Mouse (Mus musculus) limb, embryonic 14.5 days (tissue): ENCODE measurements around the gene Slc38a9. TPM values are rescaled to one million over a fixed set of nuclear protein-coding genes. Genes with fewer than 3 reads are reported as not detected.

Experiments used
- ATAC-seq: fragments of 200-750 bp; cut with Nextera tagmentation; 2 replicates; pipeline ENCODE4 v1.8.0; 2017; ENCODE audit warnings: low read depth, moderate number of reproducible peaks, moderate TSS enrichment; ENCODE audit not compliant: low FRiP score
- DNase-seq: peaks from one replicate; pipeline ENCODE4 v3.0.0-alpha.2; 2015; ENCODE audit warnings: low spot score
- H3K27ac ChIP-seq: fragments of 300-500 bp; sonication (generic); replicated peaks from 2 replicates; pipeline ENCODE4 v1.5.1; 2014; ENCODE audit warnings: low read depth, mild to moderate bottlenecking, low read length, moderate library complexity, mixed read lengths
- H3K27me3 ChIP-seq: fragments of 300-500 bp; sonication (generic); 2 replicates; pipeline ENCODE4 v1.6.1; 2014; ENCODE audit warnings: low read length, mixed read lengths; ENCODE audit not compliant: control insufficient read depth, insufficient read depth
- H3K36me3 ChIP-seq: fragments of 300-500 bp; sonication (generic); 2 replicates; pipeline ENCODE4 v1.6.1; 2014; ENCODE audit warnings: mild to moderate bottlenecking, low read length, moderate library complexity, mixed read lengths; ENCODE audit not compliant: control insufficient read depth, insufficient read depth
- H3K4me1 ChIP-seq: fragments of 300-500 bp; sonication (generic); 2 replicates; pipeline ENCODE4 v1.6.1; 2014; ENCODE audit warnings: antibody characterized with exemption, low read length, mixed read lengths; ENCODE audit not compliant: control insufficient read depth, insufficient read depth
- H3K4me2 ChIP-seq: fragments of 300-500 bp; sonication (generic); replicated peaks from 2 replicates; pipeline ENCODE4 v1.6.1; 2014; ENCODE audit warnings: low read depth, mild to moderate bottlenecking, low read length, moderate library complexity; ENCODE audit not compliant: severe bottlenecking
- H3K4me3 ChIP-seq: fragments of 300-500 bp; sonication (generic); replicated peaks from 2 replicates; pipeline ENCODE4 v1.5.1; 2014; ENCODE audit warnings: low read length
- H3K9ac ChIP-seq: fragments of 300-500 bp; sonication (generic); 2 replicates; pipeline ENCODE4 v1.6.1; 2014; ENCODE audit warnings: mild to moderate bottlenecking, low read depth, low read length, moderate library complexity; ENCODE audit not compliant: severe bottlenecking
- H3K9me3 ChIP-seq: fragments of 300-500 bp; sonication (generic); 2 replicates; pipeline ENCODE4 v1.6.1; 2016; ENCODE audit warnings: low read length; ENCODE audit not compliant: control insufficient read depth
- POLR2A ChIP-seq: fragments of 200-500 bp; IDR thresholded peaks from 2 replicates; pipeline ENCODE4 v1.8.0; 2012; ENCODE audit warnings: inconsistent platforms, mild to moderate bottlenecking, moderate library complexity, borderline replicate concordance; ENCODE audit not compliant: insufficient read depth, insufficient read length; ENCODE audit errors: extremely low read depth
- WGBS: fragments of 180-500 bp; shearing (Covaris S2); extraction: QIAGEN DNeasy Blood & Tissue Kit; methylation state at CpG from one replicate; pipeline ENCODE4 v1.1.7; 2014; 5-methylcytosine and 5-hydroxymethylcytosine counted together
- polyA plus RNA-seq, 2 experiments: library from polyadenylated mRNA; depleted of rRNA in 1 of 2; stranded (reverse) in 1 of 2; unstranded in 1 of 2; fragments of >200 nt; fragmentation: Nextera tagmentation in 1 of 2; extraction: Ambion mirVana in 1 of 2; gene quantifications; 2 replicates each; pipeline versions ENCODE4 v1.2.1 to v1.2.3; 2012 to 2014

Slc38a9 gene
- polyA plus RNA-seq, 2 experiments, result 16.3 to 18.5 TPM

- Histone ChIP-seq H3K9me3 (no peaks in the 10 kb centered on the region), H3K4me3 (no peak overlapping the region), H3K36me3 (no peaks in the 10 kb centered on the region), H3K4me2 (peak overlapping the region; percentile 37), H3K27me3 (no peaks in the 10 kb centered on the region), H3K4me1 (peaks cover 34% of the 10 kb centered on the region), H3K27ac (peak overlapping the region; percentile 73), H3K9ac (peak overlapping the region; percentile 34)
- 26% methylated on average over 18 of the region's 18 CpGs for WGBS
- DNase-seq (peak; percentile 77), ATAC-seq (peak; percentile 46; the same call in 1 of the 2 replicates)
- no peak for TF ChIP-seq POLR2A
Observed at GRCm38 (mm10) chr13:112751454-112752308, 91.1 kb downstream of the Slc38a9 start.

DNA sequence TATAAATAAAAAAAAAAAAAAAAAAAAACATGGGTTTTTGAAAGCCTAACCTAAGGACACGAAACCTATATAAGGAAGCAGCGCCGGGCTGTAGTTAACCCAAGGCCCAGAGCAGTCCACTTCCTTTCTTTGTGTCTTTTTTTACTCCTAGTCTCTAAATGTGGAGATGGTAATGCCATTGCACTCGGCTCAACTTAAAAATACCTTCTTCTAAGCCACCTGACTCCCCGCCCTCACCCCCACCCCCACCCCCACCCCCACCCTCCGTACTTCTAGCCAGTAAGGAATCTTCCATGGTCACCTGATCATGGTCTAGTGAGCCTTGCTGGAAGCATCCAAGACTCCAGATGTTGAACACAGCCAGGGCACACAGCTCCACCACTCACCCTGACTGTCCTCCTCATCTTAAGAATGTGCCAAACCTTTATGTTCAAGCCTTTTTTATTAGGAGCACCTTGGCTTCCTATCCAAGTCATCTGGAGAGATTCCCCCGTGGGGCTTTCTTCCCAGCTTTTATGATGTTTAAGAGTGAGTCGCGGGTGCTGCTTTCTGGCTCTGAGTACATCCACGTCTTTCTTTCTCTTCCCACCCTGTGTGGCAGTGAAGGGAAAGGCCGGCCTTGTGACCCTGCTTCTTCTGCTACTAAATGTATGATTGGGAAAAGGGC is 91.9 kb downstream of the Slc38a9 start:
- ATAC-seq (no peak), DNase-seq (no peak)
- no peak for TF ChIP-seq POLR2A
- no peak overlapping the region for H3K4me3 ChIP-seq
- no peaks in the 10 kb centered on the region for H3K27me3 ChIP-seq
- H3K9ac ChIP-seq, result peak overlapping the region; percentile 12; the same call in 1 of the 2 replicates
- no peaks in the 10 kb centered on the region for H3K9me3 ChIP-seq
- H3K36me3 ChIP-seq, result no peaks in the 10 kb centered on the region
- H3K4me2 ChIP-seq, result peak overlapping the region; percentile 37; the same call in 1 of the 2 replicates
- H3K27ac ChIP-seq, result peak overlapping the region; percentile 73
- H3K4me1 ChIP-seq, result peaks cover 34% of the 10 kb centered on the region
- WGBS, result 57% methylated on average over 11 of the region's 11 CpGs

- TF ChIP-seq POLR2A, result no peak
- H3K27me3 ChIP-seq, result no peaks in the 10 kb centered on the region
- H3K36me3 ChIP-seq, result no peaks in the 10 kb centered on the region
- ATAC-seq (no peak), DNase-seq (no peak)
- H3K4me1 ChIP-seq, result peaks cover 35% of the 10 kb centered on the region
- H3K9ac ChIP-seq, result no peak overlapping the region
- no peak overlapping the region for H3K4me2 ChIP-seq
- no peak overlapping the region for H3K4me3 ChIP-seq
- H3K9me3 ChIP-seq, result no peaks in the 10 kb centered on the region
- WGBS, result 85% methylated on average over 9 of the region's 9 CpGs
- H3K27ac ChIP-seq, result no peak overlapping the region
Observed at GRCm38 (mm10) chr13:112753522-112753921, 93.0 kb downstream of the Slc38a9 start.

DNA sequence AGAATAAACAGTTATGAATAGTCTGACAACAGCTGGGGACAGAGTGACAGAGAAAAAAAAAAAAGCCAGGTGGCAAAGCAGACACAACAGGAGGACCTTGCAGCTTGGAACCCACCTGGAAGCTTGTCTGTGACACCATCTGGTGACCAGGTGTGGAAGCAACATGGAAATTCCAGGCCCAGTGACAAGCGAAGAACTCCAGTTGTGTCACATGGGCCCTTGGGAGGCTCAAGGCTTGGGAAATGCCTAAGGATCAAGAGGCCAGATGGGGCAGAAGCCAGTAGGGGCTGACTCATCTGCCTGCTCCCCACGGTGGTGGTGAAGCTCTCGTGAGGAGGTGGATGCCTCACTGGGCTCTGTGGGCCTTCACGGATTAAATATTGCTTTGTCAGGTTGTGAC is 94.3 kb downstream of the Slc38a9 start:
- no peak overlapping the region for H3K4me2 ChIP-seq
- H3K27me3 ChIP-seq, result no peaks in the 10 kb centered on the region
- no peak for TF ChIP-seq POLR2A
- 35% methylated on average over 4 of the region's 4 CpGs for WGBS
- no peaks in the 10 kb centered on the region for H3K9me3 ChIP-seq
- ATAC-seq (no peak), DNase-seq (no peak)
- H3K4me3 ChIP-seq, result no peak overlapping the region
- H3K27ac ChIP-seq, result peak overlapping the region; percentile 78; the same call in 1 of the 2 replicates
- H3K9ac ChIP-seq, result no peak overlapping the region
- H3K36me3 ChIP-seq, result no peaks in the 10 kb centered on the region
- H3K4me1 ChIP-seq, result peaks cover 48% of the 10 kb centered on the region

GRCm38 (mm10) chr13:112755507-112756010 is 95.0 kb downstream of the Slc38a9 start:
- no peaks in the 10 kb centered on the region for H3K27me3 ChIP-seq
- TF ChIP-seq POLR2A, result no peak
- H3K4me1 ChIP-seq, result peaks cover 51% of the 10 kb centered on the region
- no peak overlapping the region for H3K4me3 ChIP-seq
- 46% methylated on average over 11 of the region's 11 CpGs for WGBS
- no peak overlapping the region for H3K4me2 ChIP-seq
- DNase-seq (peak; percentile 61), ATAC-seq (peak; percentile 58)
- H3K27ac ChIP-seq, result peak overlapping the region; percentile 78
- H3K9me3 ChIP-seq, result no peaks in the 10 kb centered on the region
- H3K36me3 ChIP-seq, result no peaks in the 10 kb centered on the region
- H3K9ac ChIP-seq, result no peak overlapping the region
